In the genomic region with DNA sequence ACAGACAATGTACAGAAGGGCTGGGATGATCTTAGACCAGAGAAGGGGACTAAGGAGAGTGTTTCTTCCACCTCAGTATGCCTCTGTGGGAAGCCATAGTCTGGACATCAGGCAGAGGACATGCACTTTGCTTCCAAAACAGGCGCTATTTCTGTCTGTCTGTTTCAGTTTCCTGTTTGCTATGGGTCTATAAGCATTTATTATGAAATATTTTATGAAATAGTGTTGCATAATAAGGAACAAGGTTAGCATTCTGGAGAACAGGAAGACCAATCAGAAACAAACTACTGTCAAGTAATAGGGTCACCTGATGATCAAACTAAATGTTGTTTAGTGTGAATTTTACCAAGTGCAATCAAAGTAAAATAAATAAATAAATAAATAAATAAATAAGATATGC, we compare ENCODE assay signal across 16 mouse cellular contexts.
"Had no signal": no experiment of that assay in that cellular context is flagged by ENCODE, and none has a peak within 500 bp of the region (broad histone marks: within the 10 kb centered on the region; RNA-seq: fewer than 3 reads in every experiment).

No protein-coding gene starts in this region.

- H3K4me1 ChIP-seq: neural tube, embryonic 12.5 days; neural tube, embryonic 13.5 days; neural tube, embryonic 15.5 days; stomach, embryonic 15.5 days had no signal

- DNase-seq: retina, postnatal 1 day; right cerebral cortex, adult 18-20 months; right cerebral cortex, postnatal 14 days; right cerebral cortex, postnatal 25 days; right cerebral cortex, postnatal 4 days; spleen, adult 18-20 months; thymus, adult 2 months; thymus, postnatal 14 days; thymus, postnatal 25 days; thymus, postnatal 36 days; thymus, postnatal 4 days had no signal

- H3K27me3 ChIP-seq: neural tube, embryonic 12.5 days; neural tube, embryonic 13.5 days; neural tube, embryonic 15.5 days; stomach, embryonic 15.5 days had no signal

- H3K4me3 ChIP-seq: neural tube, embryonic 12.5 days; neural tube, embryonic 13.5 days; neural tube, embryonic 15.5 days; stomach, embryonic 15.5 days had no signal

- H3K36me3 ChIP-seq: neural tube, embryonic 12.5 days; neural tube, embryonic 13.5 days; neural tube, embryonic 15.5 days; stomach, embryonic 15.5 days had no signal

- H3K27ac ChIP-seq: neural tube, embryonic 12.5 days; neural tube, embryonic 13.5 days; neural tube, embryonic 15.5 days; stomach, embryonic 15.5 days; stomach, postnatal 0 days had no signal
